Mouse (Mus musculus) cerebellum, adult 9-10 months (tissue): ENCODE data around the gene Bcas3.

Source experiments
- DNase-seq: peaks from one replicate; pipeline ENCODE4 v3.0.0; 2022

Gene Bcas3

GRCm38 (mm10) chr11:85678666-85679065 lies 325.7 kb downstream of the Bcas3 start:
- DNase-seq = no peak

GRCm38 (mm10) chr11:85681580-85682419 lies 328.8 kb downstream of the Bcas3 start:
- peak; percentile 9 for DNase-seq

DNA sequence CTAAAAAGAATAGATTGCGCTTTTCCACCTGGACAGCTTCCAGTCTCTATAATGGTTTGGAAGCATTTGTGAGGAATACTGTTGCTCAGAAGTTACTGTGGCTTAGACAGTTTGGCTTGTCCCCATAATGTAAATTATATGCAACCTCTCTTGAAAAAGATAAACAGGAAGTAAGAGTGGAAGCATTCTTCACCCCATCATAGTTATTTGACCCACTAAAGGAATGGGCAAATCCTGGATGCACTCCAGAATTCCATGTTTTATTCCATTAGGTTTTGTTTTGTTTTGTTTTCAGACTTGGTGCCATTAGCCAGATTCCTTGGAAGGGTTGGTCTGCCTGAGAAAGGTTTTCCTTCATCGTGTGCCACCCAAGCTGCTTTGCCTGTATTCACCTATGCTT lies 332.0 kb downstream of the Bcas3 start:
- no peak for DNase-seq

DNA sequence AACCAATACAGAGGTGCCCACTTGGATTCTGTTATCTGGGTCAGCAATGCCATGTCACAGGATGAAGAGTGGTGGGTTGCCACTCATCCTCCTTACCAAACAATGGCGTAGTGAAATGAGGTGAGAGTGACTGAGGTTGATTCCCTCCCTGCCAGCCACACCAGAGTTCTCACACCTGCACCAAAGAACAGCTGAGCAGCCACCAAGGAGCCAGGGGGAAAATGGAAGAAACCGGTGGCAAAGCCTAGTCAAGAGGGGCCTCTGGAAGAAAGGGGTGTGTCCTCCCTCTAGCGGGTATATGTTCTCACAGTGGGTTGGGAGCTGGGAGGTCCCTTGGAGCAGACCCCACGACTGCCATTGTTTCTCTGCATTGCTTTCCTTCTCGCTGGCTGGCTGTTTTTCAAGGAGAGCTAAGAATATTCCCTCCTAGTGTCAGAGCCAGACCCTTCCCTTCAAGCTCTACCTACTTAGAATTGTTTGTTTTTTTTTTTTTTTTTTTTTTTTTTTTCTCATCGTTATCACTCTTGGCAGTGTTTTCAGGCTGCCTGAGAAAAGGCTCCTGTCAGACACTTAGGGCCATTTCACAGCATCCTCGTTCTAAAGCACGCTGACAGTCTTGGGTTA lies 335.0 kb downstream of the Bcas3 start:
- DNase-seq = no peak

DNA sequence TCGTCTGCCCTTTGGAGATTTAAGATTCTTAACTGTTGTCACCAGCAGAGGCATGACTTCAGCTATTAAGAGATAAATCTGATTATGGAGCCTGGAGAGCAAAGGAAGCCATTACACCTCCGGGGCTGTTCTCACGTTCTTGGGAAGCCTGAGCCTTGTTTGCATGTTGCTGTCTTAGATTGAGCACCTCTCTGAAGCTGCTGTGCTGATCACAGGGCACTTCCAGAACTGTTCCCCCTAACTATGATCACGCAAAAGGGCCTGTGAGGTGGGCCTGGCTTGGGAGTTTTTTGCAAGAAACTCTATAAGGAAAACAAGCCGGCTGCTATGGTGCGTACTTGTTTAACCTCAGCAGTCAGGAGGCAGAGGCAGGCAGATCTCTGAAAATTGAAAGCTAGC lies 335.5 kb downstream of the Bcas3 start:
- no peak for DNase-seq

GRCm38 (mm10) chr11:85689226-85689625 lies 336.3 kb downstream of the Bcas3 start:
- no peak for DNase-seq

GRCm38 (mm10) chr11:85691285-85691684 lies 338.3 kb downstream of the Bcas3 start:
- no peak for DNase-seq

GRCm38 (mm10) chr11:85695614-85696263 lies 342.8 kb downstream of the Bcas3 start:
- DNase-seq = no peak

GRCm38 (mm10) chr11:85696491-85697398 lies 343.8 kb downstream of the Bcas3 start:
- DNase-seq = no peak

GRCm38 (mm10) chr11:85697468-85697867 lies 344.5 kb downstream of the Bcas3 start:
- DNase-seq = no peak

DNA sequence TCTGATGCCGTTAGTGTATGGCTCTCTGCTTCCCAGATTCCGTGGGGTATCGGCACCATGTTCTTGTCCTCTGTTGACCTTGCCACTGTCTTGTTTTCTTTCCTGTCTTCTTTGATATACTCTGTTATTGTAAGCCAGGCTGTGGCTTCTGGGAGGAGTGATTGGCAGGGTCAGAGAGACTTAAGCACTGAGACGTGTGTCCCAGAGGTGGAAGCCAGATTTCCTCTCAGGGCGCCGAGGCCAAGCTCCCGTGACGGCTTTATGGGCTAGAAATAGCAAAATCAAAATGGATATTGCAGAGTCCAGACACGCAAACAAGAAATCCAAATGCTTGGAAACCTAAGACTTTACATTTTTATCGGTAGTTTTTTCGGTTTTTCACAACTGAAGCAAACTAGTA lies 345.3 kb downstream of the Bcas3 start:
- no peak for DNase-seq

GRCm38 (mm10) chr11:85704062-85704748 lies 351.2 kb downstream of the Bcas3 start:
- no peak for DNase-seq

DNA sequence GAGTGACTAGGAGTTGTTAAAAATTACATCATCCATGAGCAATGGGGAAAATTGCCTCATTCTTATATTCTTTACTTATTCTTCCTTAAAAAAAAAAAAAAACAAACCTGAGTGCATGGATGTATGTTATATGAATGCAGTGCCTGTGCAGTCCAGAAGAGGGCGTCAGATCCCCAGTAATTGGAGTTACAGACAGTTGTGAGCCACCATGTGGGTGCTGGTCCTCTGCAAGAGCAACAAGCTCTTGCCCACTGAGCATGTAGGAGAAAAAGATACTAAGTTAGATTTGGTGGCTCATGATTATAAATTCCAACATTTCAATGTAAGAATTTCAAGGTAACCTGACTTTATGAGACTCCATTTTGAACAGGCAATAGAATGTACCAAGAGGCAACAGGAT lies 353.7 kb downstream of the Bcas3 start:
- DNase-seq = no peak

DNA sequence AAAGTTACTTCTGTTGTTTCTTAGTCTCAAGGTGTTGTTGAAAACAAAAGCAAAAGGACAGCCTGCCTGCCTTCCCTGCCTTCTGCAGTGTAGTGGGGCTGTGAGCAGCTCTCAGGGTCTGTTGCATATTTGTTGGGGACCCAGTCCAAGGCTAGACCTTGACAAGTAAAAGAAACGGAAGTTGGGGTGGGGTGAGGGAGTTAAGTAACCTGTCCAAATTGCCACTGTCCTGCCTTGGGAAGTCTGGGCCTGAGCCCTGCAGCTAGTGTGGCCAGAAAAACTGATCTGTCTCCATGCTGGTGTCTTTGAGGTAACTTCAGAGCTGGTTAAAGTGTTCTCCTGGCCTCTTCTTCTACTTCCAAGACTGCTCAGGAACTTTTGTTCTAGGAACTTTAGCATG lies 354.5 kb downstream of the Bcas3 start:
- no peak for DNase-seq

DNA sequence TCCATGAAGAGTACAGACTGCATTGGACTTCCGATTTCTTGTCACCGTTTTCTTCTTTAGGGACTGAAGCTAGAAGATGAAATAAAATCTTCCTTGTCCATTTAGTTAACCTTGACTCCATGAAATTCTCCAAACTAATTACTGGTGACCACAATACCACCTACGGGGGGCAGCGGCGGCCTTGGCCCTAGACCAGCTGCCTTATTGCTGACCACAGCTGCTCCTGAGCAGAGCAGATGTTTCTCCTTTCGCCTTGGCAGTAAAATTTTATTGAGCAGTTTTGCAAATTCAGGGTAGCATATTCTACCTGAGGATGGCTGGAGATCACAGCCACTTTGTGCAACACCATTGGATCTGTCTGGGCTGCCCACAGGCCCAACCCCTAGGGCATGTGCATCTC lies 356.2 kb downstream of the Bcas3 start:
- DNase-seq = no peak

DNA sequence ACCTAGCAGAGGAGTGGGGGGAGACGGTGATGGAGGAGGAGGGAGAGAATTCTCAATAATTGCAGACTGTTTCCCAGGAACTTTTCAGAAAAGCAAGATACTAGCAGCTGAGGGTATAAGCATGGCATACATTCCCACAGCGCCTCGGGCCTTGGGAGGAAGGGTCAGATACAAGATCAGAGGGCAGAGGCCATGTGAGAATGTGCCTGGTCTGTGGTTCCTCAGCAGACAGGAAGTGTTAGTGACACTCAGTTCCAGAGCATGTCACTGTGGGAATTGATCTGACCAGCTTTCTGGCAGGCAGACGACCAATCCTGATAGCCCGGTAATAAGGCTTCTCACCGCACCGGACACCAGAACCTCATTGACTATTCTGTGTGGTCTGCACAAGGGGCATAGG lies 357.2 kb downstream of the Bcas3 start:
- no peak for DNase-seq

DNA sequence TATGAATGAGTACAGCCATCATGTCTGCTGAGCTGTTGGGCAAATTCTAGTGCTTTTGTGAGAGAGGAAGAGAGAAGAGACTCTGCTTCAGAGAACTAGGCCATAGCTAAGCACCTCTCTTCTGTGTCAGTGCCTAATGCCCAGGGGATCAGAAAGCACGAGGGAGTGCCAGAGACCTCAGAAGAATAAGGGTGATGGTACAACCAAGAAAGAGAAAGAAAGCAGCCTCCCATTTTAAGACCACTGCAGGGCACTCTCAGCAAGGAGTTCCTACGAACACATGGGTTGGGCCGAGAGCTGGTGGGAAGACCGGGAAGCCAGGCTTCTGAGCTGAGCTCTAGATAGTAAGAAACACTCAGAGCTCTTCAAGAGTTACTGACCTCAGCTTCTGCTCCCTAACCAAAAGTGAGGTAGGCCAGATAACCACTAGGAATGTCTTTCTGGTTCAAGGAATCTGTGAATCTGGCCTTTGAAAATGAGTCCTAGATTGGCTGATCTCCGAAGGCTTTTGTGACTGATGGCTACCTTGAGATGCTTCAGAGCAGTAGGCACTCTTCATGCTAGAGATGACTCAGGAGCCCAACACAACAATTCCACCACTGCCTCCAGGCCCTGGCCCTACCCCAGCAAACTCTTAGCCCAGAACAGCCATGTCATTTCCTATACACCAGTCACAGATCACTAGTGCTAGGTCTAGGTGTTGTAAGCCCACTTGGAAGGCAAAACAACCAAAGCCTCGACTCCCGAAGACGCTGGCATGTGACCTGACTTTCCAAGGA lies 359.2 kb downstream of the Bcas3 start:
- no peak for DNase-seq

- DNase-seq = peak; percentile 10
Measured at GRCm38 (mm10) chr11:85712860-85713813, 360.2 kb downstream of the Bcas3 start.

GRCm38 (mm10) chr11:85713814-85714208 lies 360.8 kb downstream of the Bcas3 start:
- DNase-seq = no peak

DNA sequence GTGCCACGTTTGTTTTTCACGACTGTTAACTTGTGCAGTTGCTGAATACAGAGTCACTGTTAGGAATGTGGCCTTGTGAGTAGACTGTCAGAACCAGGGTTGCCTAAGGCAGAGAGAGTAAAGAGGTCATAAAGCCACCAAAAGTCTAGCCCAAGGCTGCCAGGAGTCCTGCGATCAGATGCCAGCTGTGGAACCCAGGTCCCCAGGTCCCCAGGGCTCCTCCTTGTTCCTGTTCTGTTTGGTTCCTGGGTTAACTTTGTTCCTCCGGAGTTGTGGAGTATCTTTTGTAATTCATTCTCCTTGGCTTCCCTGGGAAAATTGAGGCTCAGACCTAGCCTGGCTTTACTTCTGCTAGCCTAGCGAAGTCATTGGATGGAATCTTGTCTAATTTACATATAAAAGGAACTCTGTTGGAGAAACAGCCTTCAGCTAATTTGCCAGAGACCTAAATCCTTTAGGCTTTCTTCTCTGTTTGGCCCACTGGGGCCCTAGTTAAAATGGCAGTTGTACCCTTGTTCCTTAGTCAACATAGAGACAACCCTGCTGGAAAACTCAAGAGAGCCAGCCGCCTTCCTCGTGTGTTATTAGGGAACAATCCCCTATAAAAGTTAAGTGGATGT lies 361.5 kb downstream of the Bcas3 start:
- DNase-seq = no peak
